Mouse (Mus musculus) A20 (cell line): Measurements from ENCODE around the gene Ampd3.
A peak's percentile ranks its signal among the peaks of the same experiment; 100 is the strongest.

Experiments used
- DNase-seq: peaks from one replicate; pipeline ENCODE4 v3.0.0-alpha.2; 2011; ENCODE audit warnings: low read depth, low spot score

The Ampd3 gene

GRCm38 (mm10) chr7:110769094-110769493 lies 1.1 kb downstream of the Ampd3 start:
- DNase-seq, result no peak

- no peak for DNase-seq
Observed at GRCm38 (mm10) chr7:110770949-110771348, 2.9 kb downstream of the Ampd3 start.

GRCm38 (mm10) chr7:110772343-110772742 lies 4.3 kb downstream of the Ampd3 start:
- no peak for DNase-seq

- peak; percentile 58 for DNase-seq
Observed at GRCm38 (mm10) chr7:110773204-110774002, 5.4 kb downstream of the Ampd3 start.

- no peak for DNase-seq
Observed at GRCm38 (mm10) chr7:110774077-110774476, 6.1 kb downstream of the Ampd3 start.

GRCm38 (mm10) chr7:110774674-110775073 lies 6.7 kb downstream of the Ampd3 start:
- DNase-seq, result no peak

GRCm38 (mm10) chr7:110777146-110778001 lies 9.4 kb downstream of the Ampd3 start:
- no peak for DNase-seq

GRCm38 (mm10) chr7:110778933-110779332 lies 10.9 kb downstream of the Ampd3 start:
- no peak for DNase-seq

GRCm38 (mm10) chr7:110779605-110780111 lies 11.7 kb downstream of the Ampd3 start:
- DNase-seq, result no peak

GRCm38 (mm10) chr7:110780520-110780919 lies 12.5 kb downstream of the Ampd3 start:
- DNase-seq, result no peak

GRCm38 (mm10) chr7:110781231-110781711 lies 13.3 kb downstream of the Ampd3 start:
- DNase-seq, result no peak

- DNase-seq, result no peak
Observed at GRCm38 (mm10) chr7:110782135-110782534, 14.1 kb downstream of the Ampd3 start.

- no peak for DNase-seq
Observed at GRCm38 (mm10) chr7:110782845-110783478, 15.0 kb downstream of the Ampd3 start.

GRCm38 (mm10) chr7:110784965-110785364 lies 17.0 kb downstream of the Ampd3 start:
- DNase-seq, result no peak

GRCm38 (mm10) chr7:110785741-110786146 lies 17.7 kb downstream of the Ampd3 start:
- no peak for DNase-seq

GRCm38 (mm10) chr7:110787310-110787709 lies 19.3 kb downstream of the Ampd3 start:
- no peak for DNase-seq

- DNase-seq, result no peak
Observed at GRCm38 (mm10) chr7:110790878-110791277, 22.9 kb downstream of the Ampd3 start.

- no peak for DNase-seq
Observed at GRCm38 (mm10) chr7:110792201-110792600, 24.2 kb downstream of the Ampd3 start.

- DNase-seq, result no peak
Observed at GRCm38 (mm10) chr7:110792834-110793233, 24.8 kb downstream of the Ampd3 start.

GRCm38 (mm10) chr7:110794722-110795121 lies 26.7 kb downstream of the Ampd3 start:
- DNase-seq, result no peak

GRCm38 (mm10) chr7:110796367-110797051 lies 28.5 kb downstream of the Ampd3 start:
- DNase-seq, result peak; percentile 88
